In the genomic region with DNA sequence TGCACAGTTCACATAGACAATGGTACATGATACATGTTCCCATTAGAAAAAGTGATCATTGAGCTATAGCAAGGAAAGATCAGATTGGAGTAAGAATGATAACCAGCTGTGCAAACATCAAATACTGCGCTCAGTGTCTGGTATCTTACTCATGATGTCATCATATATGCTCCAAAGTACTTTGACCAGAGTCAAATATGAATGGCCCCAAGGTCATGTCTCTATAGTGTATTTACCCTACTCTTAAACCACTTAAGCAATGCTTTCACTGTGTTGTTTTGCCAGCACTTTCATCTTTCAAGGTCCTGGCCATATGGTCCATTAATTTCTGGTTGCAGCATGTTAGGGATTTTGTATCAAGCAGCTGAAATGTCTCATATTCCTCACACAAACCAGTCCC, we compare ENCODE assay signal across 20 mouse cellular contexts.
"Had no signal": no experiment of that assay in that cellular context is flagged by ENCODE, and none has a peak within 500 bp of the region (broad histone marks: within the 10 kb centered on the region; RNA-seq: fewer than 3 reads in every experiment).

No protein-coding gene starts in this region.

- DNase-seq: kidney, adult 2 months; kidney, postnatal 10 days; kidney, postnatal 4 days; liver; lung, adult 18-20 months; lung, postnatal 14 days; lung, postnatal 4 days; right cerebral cortex, adult 18-20 months; right cerebral cortex, postnatal 14 days; right cerebral cortex, postnatal 4 days; thymus, postnatal 25 days had no signal

- H3K4me2 ChIP-seq: liver, embryonic 12.5 days; liver, embryonic 15.5 days; lung, embryonic 15.5 days; midbrain, embryonic 12.5 days; midbrain, embryonic 15.5 days; neural tube, embryonic 12.5 days; neural tube, embryonic 15.5 days had no signal

- H3K9ac ChIP-seq: liver, embryonic 12.5 days; liver, embryonic 15.5 days; lung, embryonic 15.5 days; midbrain, embryonic 12.5 days; midbrain, embryonic 15.5 days; neural tube, embryonic 12.5 days; neural tube, embryonic 15.5 days had no signal

- H3K4me3 ChIP-seq: liver, embryonic 12.5 days; liver, embryonic 15.5 days; lung, embryonic 15.5 days; midbrain, embryonic 12.5 days; midbrain, embryonic 15.5 days; neural tube, embryonic 12.5 days; neural tube, embryonic 15.5 days had no signal

- ATAC-seq: inflammation-experienced regulatory T-cells, adult 6 months; intestine, embryonic 16.5 days; liver, embryonic 12.5 days; midbrain, embryonic 15.5 days had no signal

- H3K27me3 ChIP-seq: liver, embryonic 12.5 days; liver, embryonic 15.5 days; lung, embryonic 15.5 days; midbrain, embryonic 12.5 days; midbrain, embryonic 15.5 days; neural tube, embryonic 12.5 days; neural tube, embryonic 15.5 days had no signal

- H3K36me3 ChIP-seq: liver, embryonic 12.5 days; liver, embryonic 15.5 days; lung, embryonic 15.5 days; midbrain, embryonic 12.5 days; midbrain, embryonic 15.5 days; neural tube, embryonic 12.5 days; neural tube, embryonic 15.5 days had no signal

- H3K27ac ChIP-seq: liver, embryonic 12.5 days; liver, embryonic 15.5 days; lung, embryonic 15.5 days; midbrain, embryonic 12.5 days; midbrain, embryonic 15.5 days; neural tube, embryonic 12.5 days; neural tube, embryonic 15.5 days had no signal

- H3K4me1 ChIP-seq: liver, embryonic 12.5 days; liver, embryonic 15.5 days; lung, embryonic 15.5 days; midbrain, embryonic 12.5 days; midbrain, embryonic 15.5 days; neural tube, embryonic 12.5 days; neural tube, embryonic 15.5 days had no signal

- H3K9me3 ChIP-seq: liver, embryonic 12.5 days; liver, embryonic 15.5 days; lung, embryonic 15.5 days; midbrain, embryonic 12.5 days; midbrain, embryonic 15.5 days; neural tube, embryonic 12.5 days; neural tube, embryonic 15.5 days had no signal
